Mouse (Mus musculus): ENCODE results near the gene Abcd1. TPM values are rescaled to one million over a fixed set of nuclear protein-coding genes. Genes with fewer than 3 reads are reported as not detected.

The Abcd1 gene
- polyA plus RNA-seq, 1 experiment from 2014 or later, result 8.0 TPM

- no peak overlapping the region for H3K4me2 ChIP-seq (ENCODE audit: low read depth, low read length)
- no peak for ATAC-seq (replicated peaks; ENCODE audit: insufficient number of reproducible peaks, low FRiP score, low TSS enrichment, low read depth)
- H3K9me3 ChIP-seq (replicated peaks; ENCODE audit: control insufficient read depth, low read length), result no peaks in the 10 kb centered on the region
- WGBS, result 87% methylated on average over 3 of the region's 3 CpGs
- H3K27me3 ChIP-seq (ENCODE audit: control insufficient read depth, insufficient read depth, low read length), result no peaks in the 10 kb centered on the region
- H3K27ac ChIP-seq (replicated peaks; ENCODE audit: low read depth, low read length), result no peak overlapping the region
- H3K36me3 ChIP-seq (replicated peaks; ENCODE audit: control insufficient read depth, insufficient read depth, low read depth, low read length), result no peaks in the 10 kb centered on the region
- H3K9ac ChIP-seq (replicated peaks; ENCODE audit: low read length), result no peak overlapping the region
- H3K4me1 ChIP-seq (ENCODE audit: control insufficient read depth, insufficient read depth, low read length), result no peaks in the 10 kb centered on the region
- DNase-seq (ENCODE audit: low spot score), result no peak
- no peak overlapping the region for H3K4me3 ChIP-seq (ENCODE audit: low read depth, low read length)
Observed at GRCm38 (mm10) chrX:73782227-73782626, 65.8 kb downstream of the Abcd1 start.

DNA sequence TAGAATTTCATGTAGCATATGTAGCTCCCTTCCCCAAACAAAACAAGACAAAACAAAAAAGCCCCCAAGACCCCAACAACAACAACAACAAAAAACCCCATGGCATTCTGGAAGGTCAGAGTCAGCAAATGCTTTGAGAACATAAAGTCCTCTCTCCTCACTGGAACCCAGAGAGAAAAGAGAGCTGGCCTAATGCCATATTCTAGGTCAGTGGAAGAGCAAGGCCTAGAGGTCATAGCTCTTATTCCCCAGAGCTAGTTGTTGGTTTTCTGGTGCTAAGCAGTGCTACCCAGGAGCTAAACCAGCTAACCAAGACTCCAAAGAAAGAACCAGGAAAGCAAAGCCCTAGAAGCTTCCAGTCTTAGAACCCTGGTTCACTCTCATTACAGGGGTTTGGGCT is 69.3 kb downstream of the Abcd1 start:
- no peak for DNase-seq (ENCODE audit: low spot score)
- Histone ChIP-seq H3K9ac (replicated peaks; ENCODE audit: low read length) (peak overlapping the region; percentile 65; the same call in 1 of the 2 replicates), H3K9me3 (replicated peaks; ENCODE audit: control insufficient read depth, low read length) (no peaks in the 10 kb centered on the region), H3K4me3 (ENCODE audit: low read depth, low read length) (peak overlapping the region; percentile 59), H3K4me2 (ENCODE audit: low read depth, low read length) (peak overlapping the region; percentile 34), H3K27ac (replicated peaks; ENCODE audit: low read depth, low read length) (no peak overlapping the region), H3K36me3 (replicated peaks; ENCODE audit: control insufficient read depth, insufficient read depth, low read depth, low read length) (no peaks in the 10 kb centered on the region), H3K4me1 (ENCODE audit: control insufficient read depth, insufficient read depth, low read length) (no peaks in the 10 kb centered on the region), H3K27me3 (ENCODE audit: control insufficient read depth, insufficient read depth, low read length) (no peaks in the 10 kb centered on the region)
- no peak for ATAC-seq (replicated peaks; ENCODE audit: insufficient number of reproducible peaks, low FRiP score, low TSS enrichment, low read depth)

DNA sequence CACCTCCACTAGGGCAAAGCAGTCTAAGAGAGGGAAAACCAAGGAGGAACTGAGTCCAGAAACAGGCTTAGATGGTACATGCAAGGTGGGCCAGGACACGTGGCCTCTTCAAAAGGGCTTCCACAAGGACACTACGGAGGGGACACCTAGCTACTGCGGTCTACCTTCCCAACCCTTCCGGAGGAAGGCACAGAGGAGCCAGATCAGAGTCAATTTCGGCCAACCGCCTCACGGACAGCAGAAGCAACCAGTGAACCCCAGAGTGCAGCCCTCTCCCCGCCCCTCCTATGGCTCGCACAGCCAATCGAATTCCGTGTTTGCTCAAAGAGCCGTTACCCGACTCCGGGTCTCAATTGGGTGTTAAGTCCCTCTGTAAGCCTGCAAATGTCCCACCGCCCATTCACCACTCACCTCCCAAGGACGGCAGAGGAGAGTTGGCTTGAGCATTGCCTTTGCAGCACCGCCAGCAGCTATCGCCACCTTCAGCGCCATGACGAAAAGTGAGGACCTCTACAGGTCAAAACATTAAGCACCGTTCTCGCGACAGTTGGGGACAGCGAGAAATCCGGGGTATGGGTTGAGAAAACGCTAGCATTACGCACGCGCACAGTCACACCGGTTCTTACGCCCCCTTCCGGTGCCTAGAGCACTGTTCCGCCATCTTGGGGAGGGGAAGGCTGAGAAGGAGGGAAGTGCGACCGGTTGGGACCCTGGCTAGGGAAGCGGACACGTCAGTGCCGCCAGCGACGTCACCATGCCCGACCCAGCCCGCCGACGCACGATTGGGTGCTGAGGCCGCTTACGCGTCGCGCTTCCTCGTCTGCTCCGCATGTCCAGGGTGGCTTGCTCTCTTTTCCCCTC is 70.2 kb downstream of the Abcd1 start, which contains the start of the genes Idh3g and Ssr4:
Gene Idh3g, minus strand, starts transcription at position 534 of the 861 bp plus-strand sequence.
Gene Ssr4, plus strand, starts transcription at position 665 of the 861 bp plus-strand sequence.
- Histone ChIP-seq H3K4me2 (ENCODE audit: low read depth, low read length) (peak within 1 kb of the TSS; percentile 34), H3K4me1 (ENCODE audit: control insufficient read depth, insufficient read depth, low read length) (no peaks in the 10 kb centered on the region), H3K4me3 (ENCODE audit: low read depth, low read length) (peak within 1 kb of the TSS; percentile 59), H3K9me3 (replicated peaks; ENCODE audit: control insufficient read depth, low read length) (no peaks in the 10 kb centered on the region), H3K9ac (replicated peaks; ENCODE audit: low read length) (peak within 1 kb of the TSS; percentile 65), H3K27me3 (ENCODE audit: control insufficient read depth, insufficient read depth, low read length) (no peaks in the 10 kb centered on the region), H3K27ac (replicated peaks; ENCODE audit: low read depth, low read length) (peak within 1 kb of the TSS; percentile 62; the same call in 1 of the 2 replicates), H3K36me3 (replicated peaks; ENCODE audit: control insufficient read depth, insufficient read depth, low read depth, low read length) (no peaks in the 10 kb centered on the region)
- ATAC-seq (replicated peaks; ENCODE audit: insufficient number of reproducible peaks, low FRiP score, low TSS enrichment, low read depth) (peak; percentile 98), DNase-seq (ENCODE audit: low spot score) (peak; percentile 95)
- WGBS, result 18% methylated on average over 52 of the region's 52 CpGs

- no peak for DNase-seq (ENCODE audit: low spot score)
- no peaks in the 10 kb centered on the region for H3K27me3 ChIP-seq (ENCODE audit: control insufficient read depth, insufficient read depth, low read length)
- peak; percentile 45 for ATAC-seq (replicated peaks; ENCODE audit: insufficient number of reproducible peaks, low FRiP score, low TSS enrichment, low read depth)
- H3K4me1 ChIP-seq (ENCODE audit: control insufficient read depth, insufficient read depth, low read length), result no peaks in the 10 kb centered on the region
- H3K4me3 ChIP-seq (ENCODE audit: low read depth, low read length), result peak overlapping the region; percentile 59
- peak overlapping the region; percentile 31 for H3K4me2 ChIP-seq (ENCODE audit: low read depth, low read length)
- H3K9me3 ChIP-seq (replicated peaks; ENCODE audit: control insufficient read depth, low read length), result no peaks in the 10 kb centered on the region
- H3K36me3 ChIP-seq (replicated peaks; ENCODE audit: control insufficient read depth, insufficient read depth, low read depth, low read length), result no peaks in the 10 kb centered on the region
- peak overlapping the region; percentile 28; the same call in 1 of the 2 replicates for H3K27ac ChIP-seq (replicated peaks; ENCODE audit: low read depth, low read length)
- peak overlapping the region; percentile 60 for H3K9ac ChIP-seq (replicated peaks; ENCODE audit: low read length)
- 27% methylated on average over 22 of the region's 22 CpGs for WGBS
Observed at GRCm38 (mm10) chrX:73787225-73787558, 70.8 kb downstream of the Abcd1 start.

Other genes with a start within 250 kb of the Abcd1 start
- 32.0 and 36.4 TPM in 2 replicates for gene Bgn, start 233.0 kb upstream of the Abcd1 start, polyA plus RNA-seq (2014; fragmentation: Nextera tagmentation; extraction: Ambion mirVana)
- 0.38 and 0.48 TPM in 2 replicates for gene Atp2b3, start 213.5 kb upstream of the Abcd1 start, polyA plus RNA-seq (2014; fragmentation: Nextera tagmentation; extraction: Ambion mirVana)
- gene Dusp9, start 77.2 kb upstream of the Abcd1 start, polyA plus RNA-seq (2014; fragmentation: Nextera tagmentation; extraction: Ambion mirVana), result 11.3 and 11.9 TPM in 2 replicates
- 9.5 and 11.7 TPM in 2 replicates for gene Pnck, start 56.5 kb upstream of the Abcd1 start, polyA plus RNA-seq (2014; fragmentation: Nextera tagmentation; extraction: Ambion mirVana)
- gene Slc6a8, start 43.4 kb upstream of the Abcd1 start, polyA plus RNA-seq (2014; fragmentation: Nextera tagmentation; extraction: Ambion mirVana), result 6.1 TPM in 2 replicates
- 159 and 172 TPM in 2 replicates for gene Bcap31, start 422 bp upstream of the Abcd1 start, polyA plus RNA-seq (2014; fragmentation: Nextera tagmentation; extraction: Ambion mirVana)
- gene Plxnb3, start 40.5 kb downstream of the Abcd1 start, polyA plus RNA-seq (2014; fragmentation: Nextera tagmentation; extraction: Ambion mirVana), result 0.08 TPM in 2 replicates
- 0.90 and 1.4 TPM in 2 replicates for gene Srpk3, start 57.8 kb downstream of the Abcd1 start, polyA plus RNA-seq (2014; fragmentation: Nextera tagmentation; extraction: Ambion mirVana)
- gene Idh3g, start 70.3 kb downstream of the Abcd1 start, polyA plus RNA-seq (2014; fragmentation: Nextera tagmentation; extraction: Ambion mirVana), result 182 and 195 TPM in 2 replicates
- 112 and 116 TPM in 2 replicates for gene Ssr4, start 70.4 kb downstream of the Abcd1 start, polyA plus RNA-seq (2014; fragmentation: Nextera tagmentation; extraction: Ambion mirVana)
- 0.88 and 1.1 TPM in 2 replicates for gene Pdzd4, start 108.4 kb downstream of the Abcd1 start, polyA plus RNA-seq (2014; fragmentation: Nextera tagmentation; extraction: Ambion mirVana)
- 0.25 TPM in 1 of 2 replicates, not detected in the other for gene Avpr2, start 175.5 kb downstream of the Abcd1 start, polyA plus RNA-seq (2014; fragmentation: Nextera tagmentation; extraction: Ambion mirVana)
- 6.6 and 10.8 TPM in 2 replicates for gene L1cam, start 179.5 kb downstream of the Abcd1 start, polyA plus RNA-seq (2014; fragmentation: Nextera tagmentation; extraction: Ambion mirVana)
- 1.5 and 2.0 TPM in 2 replicates for gene Arhgap4, start 205.3 kb downstream of the Abcd1 start, polyA plus RNA-seq (2014; fragmentation: Nextera tagmentation; extraction: Ambion mirVana)
- gene Naa10, start 205.3 kb downstream of the Abcd1 start, polyA plus RNA-seq (2014; fragmentation: Nextera tagmentation; extraction: Ambion mirVana), result 154 and 159 TPM in 2 replicates
- 20.3 and 24.3 TPM in 2 replicates for gene Renbp, start 214.3 kb downstream of the Abcd1 start, polyA plus RNA-seq (2014; fragmentation: Nextera tagmentation; extraction: Ambion mirVana)
- gene Hcfc1, start 249.8 kb downstream of the Abcd1 start, polyA plus RNA-seq (2014; fragmentation: Nextera tagmentation; extraction: Ambion mirVana), result 71.4 and 77.2 TPM in 2 replicates

Data from embryonic facial prominence, embryonic 11.5 days (tissue).